Mouse (Mus musculus): ENCODE results near the gene Ggcx. TPM values are rescaled to one million over a fixed set of nuclear protein-coding genes. Genes with fewer than 3 reads are reported as not detected.
"Not testable (repeated sequence)": the region's sequence is repeated elsewhere in the genome, so short reads cannot be mapped to it uniquely, and the experiment has no call there.

Gene Ggcx
- total and polyA plus RNA-seq, 2 experiments from 2014 or later = 10.6 to 23.6 TPM

- H3K36me3 ChIP-seq (ENCODE audit: insufficient read depth, low read length) = no peaks in the 10 kb centered on the region
- no peak overlapping the region for H3K4me3 ChIP-seq (ENCODE audit: low read length)
- WGBS = 87% methylated on average over 7 of the region's 7 CpGs
- H3K27me3 ChIP-seq (ENCODE audit: insufficient read depth, low read length) = no peaks in the 10 kb centered on the region
- no peaks in the 10 kb centered on the region for H3K9me3 ChIP-seq (ENCODE audit: low read length)
- ATAC-seq (no peak), DNase-seq (ENCODE audit: low spot score) (no peak)
- H3K4me1 ChIP-seq (ENCODE audit: insufficient read depth, low read length) = no peaks in the 10 kb centered on the region
- H3K27ac ChIP-seq = no peak overlapping the region
- H3K9ac ChIP-seq (replicated peaks; ENCODE audit: low read length) = no peak overlapping the region
- TF ChIP-seq CTCF (IDR thresholded peaks at IDR 0.05; ENCODE audit: low read depth) = no peak
- H3K4me2 ChIP-seq (ENCODE audit: low read depth, low read length) = no peak overlapping the region
Observed at GRCm38 (mm10) chr6:72458418-72458817, 44.3 kb downstream of the Ggcx start.

GRCm38 (mm10) chr6:72458921-72459320, 44.8 kb downstream of the Ggcx start:
- H3K27ac ChIP-seq = no peak overlapping the region
- DNase-seq (ENCODE audit: low spot score) (no peak), ATAC-seq (no peak)
- WGBS = 43% methylated on average over 5 of the region's 5 CpGs
- no peak for TF ChIP-seq CTCF (IDR thresholded peaks at IDR 0.05; ENCODE audit: low read depth)
- no peaks in the 10 kb centered on the region for H3K9me3 ChIP-seq (ENCODE audit: low read length)
- no peaks in the 10 kb centered on the region for H3K36me3 ChIP-seq (ENCODE audit: insufficient read depth, low read length)
- no peaks in the 10 kb centered on the region for H3K4me1 ChIP-seq (ENCODE audit: insufficient read depth, low read length)
- no peak overlapping the region for H3K4me2 ChIP-seq (ENCODE audit: low read depth, low read length)
- H3K27me3 ChIP-seq (ENCODE audit: insufficient read depth, low read length) = no peaks in the 10 kb centered on the region
- H3K4me3 ChIP-seq (ENCODE audit: low read length) = no peak overlapping the region
- no peak overlapping the region for H3K9ac ChIP-seq (replicated peaks; ENCODE audit: low read length)

- H3K9me3 ChIP-seq (ENCODE audit: low read length) = no peaks in the 10 kb centered on the region
- DNase-seq (ENCODE audit: low spot score) = no peak
- 67% methylated on average over 9 of the region's 9 CpGs for WGBS
- no peak overlapping the region for H3K4me2 ChIP-seq (ENCODE audit: low read depth, low read length)
- H3K27ac ChIP-seq = no peak overlapping the region
- TF ChIP-seq CTCF (IDR thresholded peaks at IDR 0.05; ENCODE audit: low read depth) = no peak
- H3K4me1 ChIP-seq (ENCODE audit: insufficient read depth, low read length) = no peaks in the 10 kb centered on the region
- no peak overlapping the region for H3K9ac ChIP-seq (replicated peaks; ENCODE audit: low read length)
- no peak for ATAC-seq
- no peak overlapping the region for H3K4me3 ChIP-seq (ENCODE audit: low read length)
- no peaks in the 10 kb centered on the region for H3K36me3 ChIP-seq (ENCODE audit: insufficient read depth, low read length)
- no peaks in the 10 kb centered on the region for H3K27me3 ChIP-seq (ENCODE audit: insufficient read depth, low read length)
Observed at GRCm38 (mm10) chr6:72460036-72460801, 46.1 kb downstream of the Ggcx start.

GRCm38 (mm10) chr6:72462550-72463257, 48.6 kb downstream of the Ggcx start:
- not testable (repeated sequence) for H3K9me3 ChIP-seq (ENCODE audit: low read length); ATAC-seq
- 80% methylated on average over 5 of the region's 5 CpGs for WGBS

GRCm38 (mm10) chr6:72465361-72466157, 51.5 kb downstream of the Ggcx start:
- Histone ChIP-seq H3K9me3 (ENCODE audit: low read length) (no peaks in the 10 kb centered on the region), H3K4me3 (ENCODE audit: low read length) (no peak overlapping the region), H3K4me1 (ENCODE audit: insufficient read depth, low read length) (no peaks in the 10 kb centered on the region), H3K27me3 (ENCODE audit: insufficient read depth, low read length) (no peaks in the 10 kb centered on the region), H3K27ac (no peak overlapping the region), H3K36me3 (ENCODE audit: insufficient read depth, low read length) (no peaks in the 10 kb centered on the region), H3K4me2 (ENCODE audit: low read depth, low read length) (no peak overlapping the region), H3K9ac (replicated peaks; ENCODE audit: low read length) (no peak overlapping the region)
- no peak for TF ChIP-seq CTCF (IDR thresholded peaks at IDR 0.05; ENCODE audit: low read depth)
- ATAC-seq (no peak), DNase-seq (ENCODE audit: low spot score) (no peak)
- WGBS = 76% methylated on average over 8 of the region's 8 CpGs

More at GRCm38 (mm10) chr6:72462550-72463257, 48.6 kb downstream of the Ggcx start:
- not testable (repeated sequence) for H3K4me2 ChIP-seq (ENCODE audit: low read depth, low read length); DNase-seq (ENCODE audit: low spot score); H3K27ac ChIP-seq; H3K27me3 ChIP-seq (ENCODE audit: insufficient read depth, low read length); H3K9ac ChIP-seq (replicated peaks; ENCODE audit: low read length); H3K4me3 ChIP-seq (ENCODE audit: low read length); H3K36me3 ChIP-seq (ENCODE audit: insufficient read depth, low read length); H3K4me1 ChIP-seq (ENCODE audit: insufficient read depth, low read length)

- H3K27me3 ChIP-seq (ENCODE audit: insufficient read depth, low read length) = no peaks in the 10 kb centered on the region
- H3K4me2 ChIP-seq (ENCODE audit: low read depth, low read length) = no peak overlapping the region
- no peak for DNase-seq (ENCODE audit: low spot score)
- H3K4me3 ChIP-seq (ENCODE audit: low read length) = no peak overlapping the region
- 92% methylated on average over 4 of the region's 4 CpGs for WGBS
- H3K27ac ChIP-seq = no peak overlapping the region
- H3K9me3 ChIP-seq (ENCODE audit: low read length) = no peaks in the 10 kb centered on the region
- no peak for ATAC-seq
- no peak for TF ChIP-seq CTCF (IDR thresholded peaks at IDR 0.05; ENCODE audit: low read depth)
- no peak overlapping the region for H3K9ac ChIP-seq (replicated peaks; ENCODE audit: low read length)
- no peaks in the 10 kb centered on the region for H3K36me3 ChIP-seq (ENCODE audit: insufficient read depth, low read length)
- H3K4me1 ChIP-seq (ENCODE audit: insufficient read depth, low read length) = no peaks in the 10 kb centered on the region
Observed at GRCm38 (mm10) chr6:72466171-72466570, 52.1 kb downstream of the Ggcx start.
